Mouse (Mus musculus): ENCODE results near the gene Hoxa3.

The Hoxa3 gene

GRCm38 (mm10) chr6:52213119-52213986, at the start of gene Hoxa3, which contains the start of gene Gm28308:
TSS of gene Hoxa3 (minus strand) at chr6:52213336.
TSS of gene Gm28308 (minus strand) at chr6:52213339.
- no peak for ATAC-seq (ENCODE audit: insufficient number of reproducible peaks, low FRiP score, low TSS enrichment)

GRCm38 (mm10) chr6:52262463-52263320, 49.6 kb upstream of the Hoxa3 start:
- ATAC-seq (ENCODE audit: insufficient number of reproducible peaks, low FRiP score, low TSS enrichment), result no peak

DNA sequence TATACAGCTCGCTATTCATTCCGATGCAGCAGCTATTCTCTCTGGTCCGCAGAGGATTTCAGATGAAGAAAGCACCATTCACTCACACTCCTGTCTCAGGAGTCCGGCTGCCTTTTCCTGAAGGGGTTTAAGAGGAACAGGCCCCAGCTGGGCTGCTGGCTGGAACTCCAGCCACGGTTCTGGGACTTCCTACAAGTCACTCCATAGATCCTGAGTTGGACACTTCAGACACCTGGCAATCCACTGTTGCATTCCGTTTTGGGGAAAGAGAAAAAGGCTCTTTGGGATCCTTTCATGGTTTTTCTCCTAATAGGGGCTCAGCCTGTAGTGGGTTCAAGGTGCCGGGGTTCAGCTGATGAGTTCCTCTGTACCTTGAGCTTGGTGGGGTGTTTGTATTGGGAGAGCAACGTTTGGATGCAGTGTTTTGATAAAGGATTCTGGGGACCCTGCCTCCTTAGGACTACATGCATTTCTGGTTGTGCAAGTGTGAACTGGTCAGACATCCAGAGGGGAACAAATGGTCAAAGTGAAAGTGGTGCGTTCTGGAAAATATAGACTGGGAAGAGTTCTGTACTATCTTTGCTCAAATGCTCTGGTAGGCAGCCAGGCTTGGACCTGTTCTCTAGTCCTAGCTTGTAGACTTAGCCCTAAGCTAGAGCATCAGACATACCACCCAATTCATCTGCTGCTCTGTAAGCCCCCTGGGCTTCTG, 48.8 kb upstream of the Hoxa3 start:
- no peak for ATAC-seq (ENCODE audit: insufficient number of reproducible peaks, low FRiP score, low TSS enrichment)

- no peak for ATAC-seq (ENCODE audit: insufficient number of reproducible peaks, low FRiP score, low TSS enrichment)
Observed at GRCm38 (mm10) chr6:52260654-52261575, 47.8 kb upstream of the Hoxa3 start, which contains the start of gene Hoxa13. TSS of gene Hoxa13 (minus strand) at chr6:52260880.

DNA sequence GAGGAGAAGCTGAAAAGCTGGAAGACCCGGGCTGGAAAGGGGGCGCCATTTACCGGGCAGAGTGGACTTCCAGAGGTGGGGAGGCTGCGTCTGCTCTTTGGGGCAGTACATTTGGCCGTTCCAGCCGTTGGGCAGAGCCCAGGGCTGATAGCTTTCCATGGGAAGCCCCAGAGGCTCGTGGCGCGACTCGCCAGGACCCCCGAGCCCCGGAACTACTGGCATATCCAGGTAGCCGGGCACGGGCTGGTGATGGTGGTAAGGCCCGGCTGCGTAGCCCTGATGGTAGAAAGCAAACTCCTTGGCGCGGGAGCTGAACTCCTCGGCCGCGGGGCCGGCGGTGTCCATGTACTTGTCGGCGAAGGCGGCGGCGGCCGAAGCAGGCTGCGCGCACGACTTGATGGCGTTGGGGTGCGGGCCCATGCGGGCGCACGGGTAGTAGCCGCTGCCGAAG, 46.7 kb upstream of the Hoxa3 start:
- ATAC-seq (ENCODE audit: insufficient number of reproducible peaks, low FRiP score, low TSS enrichment), result peak; percentile 15; the same call in 1 of the 2 replicates

DNA sequence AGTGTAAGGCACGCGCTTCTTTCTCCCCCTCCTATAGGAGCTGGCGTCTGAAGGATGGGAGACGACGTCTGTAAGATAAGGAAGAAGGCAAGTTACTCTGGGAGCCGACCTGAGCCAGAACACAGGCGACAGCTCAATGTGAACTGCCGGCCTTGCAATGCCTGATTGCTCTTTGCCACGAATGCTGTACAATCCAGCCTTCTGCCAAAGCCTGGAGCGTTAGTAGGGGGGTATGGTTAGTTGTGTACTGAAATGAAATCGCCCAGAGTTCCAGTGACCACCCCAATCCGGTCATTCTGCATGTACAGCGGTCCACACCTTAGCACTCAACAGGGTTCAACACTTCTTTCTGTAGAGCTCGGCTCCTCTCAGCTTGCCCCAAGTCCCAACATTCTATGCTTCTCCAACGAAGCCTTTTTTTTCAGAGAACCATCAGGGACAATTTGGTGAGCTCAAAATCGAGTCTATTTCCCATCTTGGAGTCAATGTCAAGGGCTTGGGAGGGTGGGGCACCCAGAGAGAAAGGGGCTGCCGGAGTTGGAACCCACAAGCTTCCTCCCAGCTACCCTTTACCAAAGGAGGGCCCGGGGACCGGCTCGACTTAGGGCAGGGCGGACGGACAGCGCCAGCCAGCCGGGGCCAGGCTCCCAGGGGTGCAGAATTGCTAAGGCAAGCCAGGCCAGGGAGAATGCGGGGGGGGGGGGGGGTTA, 46.1 kb upstream of the Hoxa3 start:
- no peak for ATAC-seq (ENCODE audit: insufficient number of reproducible peaks, low FRiP score, low TSS enrichment)

DNA sequence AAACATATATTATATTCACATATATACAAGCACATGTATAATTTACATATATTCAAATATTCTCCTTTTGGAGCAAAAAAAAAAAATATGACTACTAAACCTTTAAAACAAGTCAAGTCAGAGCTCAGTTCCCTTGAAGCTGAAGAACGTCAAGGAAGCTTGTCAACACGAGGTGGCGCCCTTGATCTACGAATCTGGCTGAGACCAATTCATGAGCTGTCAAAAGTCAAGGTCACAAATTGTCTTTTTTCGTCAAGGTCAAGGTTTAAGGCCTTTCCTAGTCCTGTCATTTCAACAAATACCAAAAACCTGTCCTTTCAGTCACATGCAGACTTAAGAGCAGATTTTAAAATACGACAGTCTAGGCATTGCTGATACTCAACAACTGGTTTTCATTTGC, 43.8 kb upstream of the Hoxa3 start:
- ATAC-seq (ENCODE audit: insufficient number of reproducible peaks, low FRiP score, low TSS enrichment), result no peak

DNA sequence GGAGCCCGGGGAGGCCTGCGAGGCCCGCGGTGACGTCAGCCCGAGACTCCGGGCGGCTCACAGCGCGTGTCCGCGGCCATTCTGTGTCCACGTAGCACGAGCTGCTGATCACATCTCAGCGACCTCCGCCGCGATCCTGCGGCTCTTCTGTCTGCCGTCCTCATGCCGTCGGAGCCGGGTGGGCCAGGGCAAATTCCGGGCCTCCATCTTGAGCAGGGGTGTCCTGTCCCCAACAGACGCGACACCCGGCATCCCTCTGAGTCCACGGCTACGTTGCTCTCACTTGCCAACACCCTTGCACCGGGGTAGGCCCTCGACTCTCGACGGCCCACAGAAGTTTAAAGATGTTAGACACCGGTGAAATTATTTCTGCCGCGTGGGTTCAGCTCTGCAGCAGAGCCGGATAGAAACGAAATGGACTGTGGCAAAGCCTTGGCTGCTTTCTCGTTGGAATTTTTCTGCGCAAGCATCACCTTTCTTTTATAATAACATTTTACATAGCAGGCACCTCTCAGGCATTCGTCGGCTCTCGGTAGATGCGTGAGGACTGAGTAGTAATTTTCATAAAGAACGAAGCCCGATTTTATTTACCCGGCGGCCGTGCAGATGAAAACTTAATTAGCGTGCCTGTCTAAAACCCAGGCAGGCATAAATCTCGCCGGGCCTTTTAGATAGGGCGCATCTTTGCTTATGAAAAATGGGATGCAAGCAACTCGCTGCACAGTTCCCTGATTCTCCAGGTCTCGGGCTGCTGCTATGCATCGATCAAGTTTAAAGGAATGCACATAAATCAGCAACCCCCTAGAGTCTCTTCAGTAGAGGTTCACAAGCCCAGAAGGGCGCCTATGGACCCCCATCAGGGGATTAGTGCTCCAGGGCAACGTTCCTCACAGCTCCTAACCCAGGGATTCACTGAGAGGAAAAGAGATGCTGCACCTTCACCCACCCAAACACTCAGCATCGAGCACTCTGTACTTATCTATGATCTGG, 40.7 kb upstream of the Hoxa3 start:
- ATAC-seq (ENCODE audit: insufficient number of reproducible peaks, low FRiP score, low TSS enrichment), result no peak

DNA sequence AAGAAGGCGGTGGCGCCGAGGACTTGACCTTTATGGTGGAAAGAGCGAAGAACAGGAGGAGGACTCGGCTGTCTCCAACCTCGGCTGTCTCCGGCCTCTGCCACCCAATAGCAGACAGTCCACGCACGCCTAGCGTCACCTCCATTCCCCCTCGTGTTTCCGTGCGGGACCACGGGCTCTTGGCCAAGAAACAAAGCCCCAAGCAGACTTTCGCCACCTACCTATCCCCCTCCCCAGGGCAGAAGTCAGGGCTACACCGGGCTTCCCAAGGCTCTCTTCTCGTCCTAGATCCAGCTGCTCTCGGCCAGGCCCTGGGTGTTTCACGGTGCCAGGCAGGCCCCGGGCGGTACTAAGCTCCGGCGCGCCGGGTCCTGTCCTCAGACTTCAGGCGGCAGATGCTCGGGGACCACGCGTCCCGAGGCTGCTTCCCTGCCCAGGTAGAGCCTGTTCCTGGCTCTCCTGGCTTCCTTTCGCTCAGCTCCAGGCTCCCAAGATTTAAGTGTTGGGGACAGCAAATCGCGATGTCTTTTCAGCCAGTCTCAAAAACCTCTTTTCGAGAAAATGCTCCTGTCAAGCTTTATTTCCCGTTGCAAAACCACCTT, 39.7 kb upstream of the Hoxa3 start:
- no peak for ATAC-seq (ENCODE audit: insufficient number of reproducible peaks, low FRiP score, low TSS enrichment)

GRCm38 (mm10) chr6:52252016-52252774, 39.1 kb upstream of the Hoxa3 start:
- ATAC-seq (ENCODE audit: insufficient number of reproducible peaks, low FRiP score, low TSS enrichment), result no peak

- ATAC-seq (ENCODE audit: insufficient number of reproducible peaks, low FRiP score, low TSS enrichment), result no peak
Observed at GRCm38 (mm10) chr6:52251177-52251879, 38.2 kb upstream of the Hoxa3 start.

DNA sequence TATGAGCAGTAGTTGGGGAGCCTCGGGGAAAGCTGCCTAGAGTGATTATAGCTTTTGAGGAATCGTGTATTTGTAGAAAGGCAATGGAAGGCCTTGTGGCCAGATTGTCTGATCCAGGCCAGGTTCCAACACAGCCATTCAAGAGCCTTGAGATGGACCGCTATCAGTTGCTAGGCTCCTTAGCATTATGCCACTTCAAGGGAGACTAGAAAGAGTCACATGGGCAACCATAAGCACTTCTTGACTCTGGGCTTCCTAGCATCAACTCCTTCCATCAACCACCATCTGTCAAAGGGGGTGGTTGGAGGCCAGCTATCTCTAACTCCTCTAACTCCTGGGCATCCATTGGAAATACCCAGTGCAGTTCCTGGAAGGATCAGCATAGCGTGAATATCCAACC, 36.7 kb upstream of the Hoxa3 start:
- no peak for ATAC-seq (ENCODE audit: insufficient number of reproducible peaks, low FRiP score, low TSS enrichment)

- no peak for ATAC-seq (ENCODE audit: insufficient number of reproducible peaks, low FRiP score, low TSS enrichment)
Observed at GRCm38 (mm10) chr6:52249415-52249738, 36.2 kb upstream of the Hoxa3 start.

DNA sequence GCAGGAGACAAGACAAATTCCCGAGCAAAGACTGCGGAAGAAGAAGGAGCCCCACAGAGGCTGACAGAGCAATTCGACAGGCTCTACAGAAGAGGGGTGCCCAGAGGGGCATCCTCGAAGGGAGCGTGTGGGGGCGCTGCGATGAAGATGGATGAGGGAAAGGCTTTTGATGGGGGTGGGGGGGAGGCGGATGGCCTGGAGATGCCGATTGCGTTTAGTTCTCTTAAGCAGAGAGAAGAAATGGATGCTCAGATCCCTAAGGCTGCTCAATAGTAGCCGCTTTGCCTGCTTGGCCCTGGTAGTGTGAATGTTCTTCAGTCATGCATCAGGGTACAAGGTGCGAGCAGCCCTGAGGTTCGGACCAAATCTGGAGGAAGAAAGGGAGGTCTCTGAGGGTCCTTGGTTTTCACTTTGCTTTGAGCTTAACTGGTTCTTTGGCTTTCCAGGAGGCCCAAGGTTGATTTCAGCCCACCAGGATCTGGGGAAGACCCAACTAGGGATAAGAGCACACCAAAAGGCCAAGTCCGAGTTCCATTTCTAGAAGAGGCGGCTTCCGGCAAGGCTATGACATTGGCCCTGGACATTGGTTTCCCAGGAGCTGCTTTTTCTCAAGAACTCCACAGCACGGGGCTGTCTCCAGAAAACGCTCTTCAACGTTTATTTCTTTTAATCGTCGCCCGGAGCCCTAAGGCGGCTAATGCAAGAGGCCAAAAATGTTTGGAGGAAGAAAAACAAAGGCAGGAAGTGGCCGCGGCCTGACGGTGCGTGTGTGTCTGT, 35.7 kb upstream of the Hoxa3 start:
- no peak for ATAC-seq (ENCODE audit: insufficient number of reproducible peaks, low FRiP score, low TSS enrichment)
